Comparison of ENCODE assay signal across 9 mouse cellular contexts in the genomic region with DNA sequence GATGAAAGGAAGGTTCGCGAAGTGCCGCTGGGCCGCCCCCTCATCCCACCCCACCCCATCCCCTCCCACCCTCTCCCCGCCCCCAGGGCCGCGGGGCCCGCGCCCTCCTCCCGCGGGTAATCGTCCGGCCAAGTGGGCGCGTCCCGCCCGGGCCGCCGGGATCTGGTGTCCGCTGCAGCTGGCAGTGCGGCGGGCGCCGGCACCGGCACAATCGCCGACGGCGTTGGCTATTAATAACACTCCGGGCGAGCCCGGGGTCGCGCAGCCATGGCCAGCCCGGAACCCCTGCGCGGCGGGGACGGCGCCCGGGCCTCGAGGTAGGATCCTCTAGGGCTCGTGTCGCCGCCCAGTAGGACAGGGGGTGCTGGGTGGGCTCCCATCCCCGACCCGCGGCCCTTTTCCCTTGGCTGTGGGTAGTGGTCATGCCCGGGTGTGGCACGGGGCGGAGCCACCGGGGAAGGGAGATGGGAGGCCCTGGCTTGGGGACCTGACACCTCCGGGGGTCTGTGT. TPM values are rescaled to one million over a fixed set of nuclear protein-coding genes. Genes with fewer than 3 reads are reported as not detected.
A peak's percentile ranks its signal among the peaks of the same experiment; 100 is the strongest.
DNase-seq lines count a peak whose midpoint lies in the region; ATAC-seq and TF ChIP-seq lines count a peak whose summit lies in the region.
"Had no signal": no experiment of that assay in that cellular context is flagged by ENCODE, and none has a peak within 500 bp of the region (broad histone marks: within the 10 kb centered on the region; RNA-seq: fewer than 3 reads in every experiment).

A gene (plus strand): TSS at position 146 of the 510 bp plus-strand sequence.

- peak within 1 kb of the TSS; percentile 93 for H3K4me2 ChIP-seq in CH12.LX (ENCODE audit: insufficient read depth, low read depth, poor library complexity, severe bottlenecking)
- peak within 1 kb of the TSS; percentile 89 for H3K4me2 ChIP-seq in forebrain, embryonic 13.5 days
- peak within 1 kb of the TSS; percentile 83 for H3K4me2 ChIP-seq in liver, embryonic 16.5 days (ENCODE audit: low read depth, low read length)
- H3K4me2 ChIP-seq in stomach, postnatal 0 days (replicated peaks; ENCODE audit: low read depth): peak within 1 kb of the TSS; percentile 92

- peak within 1 kb of the TSS in 1 of 3 experiments; percentile 33 for H3K4me3 ChIP-seq in CH12.LX (replicated peaks in 1 of 3; ENCODE audit: low read depth in 2 of 3, low read length in 2 of 3, poor library complexity in 1 of 3)
- peak within 1 kb of the TSS; percentile 47 for H3K4me3 ChIP-seq in forebrain, embryonic 13.5 days
- peak within 1 kb of the TSS; percentile 52 for H3K4me3 ChIP-seq in liver, embryonic 16.5 days (ENCODE audit: low read depth, low read length)
- peak within 1 kb of the TSS; percentile 52 for H3K4me3 ChIP-seq in stomach, postnatal 0 days (ENCODE audit: low read depth, low read length)

- no peak within 1 kb of the TSS for H3K27ac ChIP-seq in CH12.LX (ENCODE audit: insufficient read depth, low read depth)
- no peak within 1 kb of the TSS for H3K27ac ChIP-seq in forebrain, embryonic 13.5 days
- H3K27ac ChIP-seq in liver, embryonic 16.5 days (ENCODE audit: low read length): no peak within 1 kb of the TSS
- H3K27ac ChIP-seq in stomach, postnatal 0 days (replicated peaks): peak within 1 kb of the TSS; percentile 67
- H3K27ac ChIP-seq: macrophage had no signal

- peaks cover 9% of the 10 kb centered on the region for H3K27me3 ChIP-seq in CH12.LX (replicated peaks)
- H3K27me3 ChIP-seq in forebrain, embryonic 13.5 days: peaks cover 24% of the 10 kb centered on the region
- peaks cover 36% of the 10 kb centered on the region for H3K27me3 ChIP-seq in liver, embryonic 16.5 days (ENCODE audit: control insufficient read depth, insufficient read depth, low read depth, low read length)
- no peaks in the 10 kb centered on the region for H3K27me3 ChIP-seq in stomach, postnatal 0 days (ENCODE audit: control insufficient read depth, insufficient read depth, low read length)

- in situ Hi-C loops in CH12.LX (cut with MboI; ENCODE audit: low pct_ligation_motif_present, low pct_unique_long_range_greater_than_20kb, low sequenced_read_pairs): no loop called here

- TF ChIP-seq CTCF in CH12.LX (conservative IDR thresholded peaks at IDR 0.05 in 1 of 2, IDR thresholded peaks at IDR 0.05 in 1 of 2; ENCODE audit: low read depth in 2 of 2, low read length in 2 of 2): no peak
- no peak for TF ChIP-seq CTCF in stomach, postnatal 0 days (IDR thresholded peaks at IDR 0.05; ENCODE audit: low read depth)

- intact Hi-C loops in heart, postnatal 36 days (cut with DNase I): no loop called here

- H3K9ac ChIP-seq in CH12.LX (ENCODE audit: insufficient read depth, low read depth): 0 out of 2 replicates have a peak within 1 kb of the TSS, but pooled peaks have one; percentile 16
- peak within 1 kb of the TSS; percentile 64 for H3K9ac ChIP-seq in forebrain, embryonic 13.5 days
- peak within 1 kb of the TSS; percentile 52 for H3K9ac ChIP-seq in liver, embryonic 16.5 days (ENCODE audit: low read depth, low read length)
- H3K9ac ChIP-seq in stomach, postnatal 0 days (ENCODE audit: low read length): peak within 1 kb of the TSS; percentile 61

- TF ChIP-seq RAD21 in CH12.LX (IDR thresholded peaks at IDR 0.05; ENCODE audit: low read depth, low read length): no peak

- TF ChIP-seq POLR2A in CH12.LX (IDR thresholded peaks at IDR 0.05; ENCODE audit: low read depth, low read length): no peak

- H3K79me2 ChIP-seq in CH12.LX (replicated peaks; ENCODE audit: control insufficient read depth, extremely low read depth, insufficient read depth, poor library complexity, severe bottlenecking): no peaks in the 10 kb centered on the region

- 1% methylated on average over 50 of the region's 53 CpGs for WGBS in forebrain, embryonic 13.5 days
- 1% methylated on average over 46 of the region's 53 CpGs for WGBS in liver, embryonic 16.5 days (ENCODE audit: insufficient replicate concordance)
- under 1% methylated on average over 50 of the region's 53 CpGs for WGBS in stomach, postnatal 0 days

- dilution Hi-C loops in CH12.LX (cut with MboI; ENCODE audit: extremely low pct_ligation_motif_present, extremely low pct_unique_long_range_greater_than_20kb, low sequenced_read_pairs): no loop called here

- H3K4me1 ChIP-seq in CH12.LX (ENCODE audit: control insufficient read depth in 1 of 2, insufficient read depth in 2 of 2): peaks cover 3% of the 10 kb centered on the region in 2 experiments; a peak in 3 of 4 replicates
- peaks cover 18% of the 10 kb centered on the region for H3K4me1 ChIP-seq in forebrain, embryonic 13.5 days
- peaks cover 10% of the 10 kb centered on the region for H3K4me1 ChIP-seq in liver, embryonic 16.5 days (ENCODE audit: control insufficient read depth, low read depth, low read length)
- 0 out of 2 replicates have a peak, but pooled peaks cover 2% of the 10 kb centered on the region for H3K4me1 ChIP-seq in stomach, postnatal 0 days (replicated peaks; ENCODE audit: control insufficient read depth, insufficient read depth)

- DNase-seq in cerebellum, postnatal 10 days: peak; percentile 74 to 75
- no peak for DNase-seq in cerebellum, adult 11 months
- no peak for DNase-seq in CH12.LX (ENCODE audit: extremely low read depth)
- DNase-seq in heart, postnatal 36 days: peak; percentile 48 to 59
- peak; percentile 59 for DNase-seq in stomach, postnatal 0 days (ENCODE audit: low spot score)

- H3K9me3 ChIP-seq in CH12.LX (replicated peaks; ENCODE audit: low read length): no peaks in the 10 kb centered on the region
- no peaks in the 10 kb centered on the region for H3K9me3 ChIP-seq in forebrain, embryonic 13.5 days (replicated peaks)
- no peaks in the 10 kb centered on the region for H3K9me3 ChIP-seq in liver, embryonic 16.5 days (replicated peaks; ENCODE audit: control insufficient read depth, low read length)
- no peaks in the 10 kb centered on the region for H3K9me3 ChIP-seq in stomach, postnatal 0 days (ENCODE audit: control insufficient read depth, low read length)

- TF ChIP-seq EP300 in CH12.LX (IDR thresholded peaks at IDR 0.05; ENCODE audit: low read length): no peak
- TF ChIP-seq EP300 in stomach, postnatal 0 days (optimal IDR thresholded peaks at IDR 0.05): no peak

- no peaks in the 10 kb centered on the region for H3K36me3 ChIP-seq in CH12.LX (replicated peaks in 1 of 2; ENCODE audit: control insufficient read depth in 1 of 2, insufficient read depth in 1 of 2, low read length in 1 of 2)
- no peaks in the 10 kb centered on the region for H3K36me3 ChIP-seq in forebrain, embryonic 13.5 days (ENCODE audit: poor library complexity, severe bottlenecking)
- H3K36me3 ChIP-seq in liver, embryonic 16.5 days (ENCODE audit: control insufficient read depth, insufficient read depth): no peaks in the 10 kb centered on the region
- no peaks in the 10 kb centered on the region for H3K36me3 ChIP-seq in stomach, postnatal 0 days (ENCODE audit: control insufficient read depth, insufficient read depth, low read length)

- ATAC-seq in forebrain, embryonic 13.5 days: peak; percentile 21; the same call in 1 of the 2 replicates
- ATAC-seq in liver, embryonic 16.5 days (ENCODE audit: low read depth): peak; percentile 24; the same call in 1 of the 2 replicates
- ATAC-seq in stomach, postnatal 0 days (ENCODE audit: low FRiP score, low TSS enrichment): peak; percentile 42
- no peak for ATAC-seq in activated CD4-positive, CD25-positive, alpha-beta regulatory T cell, adult 4 months

TF ChIP-seq in CH12.LX, 34 proteins besides CTCF, POLR2A, EP300 and RAD21:
- TF ChIP-seq ZNF384 (IDR thresholded peaks at IDR 0.05; ENCODE audit: low read depth, low read length): no peak
- TF ChIP-seq KAT2A (IDR thresholded peaks at IDR 0.05; ENCODE audit: insufficient replicate concordance, low read length): no peak
- TF ChIP-seq IRF4 (IDR thresholded peaks at IDR 0.05; ENCODE audit: low read depth, low read length): no peak
- TF ChIP-seq E2F4 (IDR thresholded peaks at IDR 0.05; ENCODE audit: insufficient replicate concordance, low read depth, low read length): no peak

RNA-seq across cellular contexts. Expression of the gene that starts here (rescaled TPM):
- total RNA-seq in CH12.LX (2012; rRNA removed): 0.04 TPM in 1 of 2 replicates, not detected in the other
- not detected in 2 replicates for total RNA-seq in CH12.LX (2014; rRNA removed)
- polyA plus RNA-seq in CH12.LX (2012; ENCODE audit: insufficient read length, low read depth): 0.14 and 0.16 TPM in 2 replicates
- 0.18 and 0.19 TPM in 2 replicates for polyA plus RNA-seq in forebrain, embryonic 13.5 days (2015; fragmentation: Nextera tagmentation; extraction: Ambion mirVana)
- total RNA-seq in heart, postnatal 36 days (2021): 10 to 100 TPM; 15.8 to 17.1 TPM
- 0.13 and 0.33 TPM in 2 replicates for polyA plus RNA-seq in liver, embryonic 16.5 days (2015; fragmentation: Nextera tagmentation; extraction: Ambion mirVana)
- polyA plus RNA-seq in stomach, postnatal 0 days (2015; fragmentation: Nextera tagmentation; extraction: Ambion mirVana): 2.9 and 3.2 TPM in 2 replicates
- under 1 TPM; 0.46 to 0.48 TPM for polyA plus RNA-seq in activated CD4-positive, CD25-positive, alpha-beta regulatory T cell, adult 4 months (2017; shearing (Covaris generic))

Comparison
In these comparisons a context has a peak if more than half of its experiments do, and no peak if none do; other contexts are left out.
1. RNA of the gene that starts here (total RNA-seq): 15.8 to 17.1 TPM in heart, postnatal 36 days; 0.04 TPM in CH12.LX; every median in the first group is over 10 times any median in the second.
2. DNase-seq: peak in cerebellum, postnatal 10 days (2 of 2), heart, postnatal 36 days (2 of 2) and stomach, postnatal 0 days (single experiment); none in cerebellum, adult 11 months (single experiment) and CH12.LX (single experiment).
3. Peak in ATAC-seq, H3K4me3 ChIP-seq, H3K9ac ChIP-seq and H3K4me2 ChIP-seq in forebrain, embryonic 13.5 days; RNA of the gene not detected or under 1 TPM.
4. Peak in ATAC-seq, H3K4me3 ChIP-seq, H3K9ac ChIP-seq and H3K4me2 ChIP-seq in liver, embryonic 16.5 days; RNA of the gene not detected or under 1 TPM.
5. Peak in every context shown above with its lines, with median percentiles within 50 percentile points of each other: H3K4me2 ChIP-seq and H3K9ac ChIP-seq.